Mouse (Mus musculus) layer of hippocampus, postnatal 10 days (tissue): Measurements from ENCODE around the gene Olfr263. TPM values are rescaled to one million over a fixed set of nuclear protein-coding genes. Genes with fewer than 3 reads are reported as not detected.

ENCODE experiments used
- total RNA-seq, 2 experiments: library from RNA; stranded (reverse); gene quantifications; 2 replicates each; pipeline ENCODE4 v1.2.3; 2021

The Olfr263 gene
- total RNA-seq, 2 experiments from 2014 or later: not detected

Other genes with a start within 250 kb of the Olfr263 start
- gene Olfr1370, start 54.7 kb upstream of the Olfr263 start, total RNA-seq: not detected
- not detected for gene Olfr1369-ps1, start 18.2 kb upstream of the Olfr263 start, total RNA-seq
- not detected for gene Olfr1368, start 16.2 kb downstream of the Olfr263 start, total RNA-seq
- 10 to 100 TPM; 43.6 to 50.7 TPM for gene Trim27, start 49.8 kb downstream of the Olfr263 start, total RNA-seq
- not detected for gene Gpx5, start 163.1 kb downstream of the Olfr263 start, total RNA-seq
- not detected for gene Gpx6, start 182.5 kb downstream of the Olfr263 start, total RNA-seq
- gene Olfr1367, start 217.3 kb downstream of the Olfr263 start, total RNA-seq: not detected
- 10 to 100 TPM in 1 of 2 experiments, 1 to 10 TPM in 1; 9.9 to 10.2 TPM for gene Zscan12, start 233.2 kb downstream of the Olfr263 start, total RNA-seq